Mouse (Mus musculus) gastrocnemius, adult 2 months (tissue): ENCODE data around the gene Sdhd. TPM values are rescaled to one million over a fixed set of nuclear protein-coding genes. Genes with fewer than 3 reads are reported as not detected.
"Not testable (repeated sequence)": the region's sequence is repeated elsewhere in the genome, so short reads cannot be mapped to it uniquely, and the experiment has no call there.

ENCODE experiments used
- DNase-seq: peaks from one replicate; pipeline ENCODE4 v3.0.0; 2022
- H3K27ac ChIP-seq: fragments of 200-600 bp; 2 replicates; pipeline ENCODE4 v1.8.1; 2022; ENCODE audit warnings: mild to moderate bottlenecking
- H3K4me3 ChIP-seq: fragments of 200-600 bp; 2 replicates; pipeline ENCODE4 v1.8.1; 2022; ENCODE audit warnings: mild to moderate bottlenecking, moderate library complexity
- CTCF ChIP-seq: fragments of 200-600 bp; IDR thresholded peaks from 2 replicates; pipeline ENCODE4 v1.8.1; 2022; ENCODE audit warnings: antibody characterized with exemption, mild to moderate bottlenecking, moderate library complexity
- intact Hi-C: fragments of 180-260 bp; cut with DNase I; formaldehyde crosslinking; loops from one replicate; pipeline ENCODE4 v1.15.1; 2025
- long read RNA-seq, 2 experiments: library from polyadenylated mRNA; stranded (forward); transcript quantifications; one replicate each; pipeline ENCODE4 v2.0.0; 2021
- total RNA-seq, 2 experiments: library from RNA; stranded (reverse); gene quantifications; 2 replicates each; pipeline ENCODE4 v1.2.3; 2021

Sdhd gene
- total RNA-seq = 100 to 1,000 TPM; 269 to 419 TPM
- long read RNA-seq, experiment 1, transcript Sdhd-201 (4 exons, 1,231 nt) = major isoform, 373 of 448 reads
- long read RNA-seq, experiment 1, partial matches to known transcripts = 70 of 448 reads
- long read RNA-seq, experiment 1, other reads (novel, unspliced or antisense) = 5 of 448 reads
- long read RNA-seq, experiment 2, transcript Sdhd-201 (4 exons, 1,231 nt) = major isoform, 391 of 481 reads
- long read RNA-seq, experiment 2, partial matches to known transcripts = 86 of 481 reads
- long read RNA-seq, experiment 2, other reads (novel, unspliced or antisense) = 4 of 481 reads

GRCm38 (mm10) chr9:50603189-50603997 is at the start of gene Sdhd, which contains the start of gene Timm8b:
TSS of gene Sdhd (minus strand) at chr9:50603812.
TSS of gene Timm8b (plus strand) at chr9:50603910.
- DNase-seq = peak; percentile 95
- no peak for TF ChIP-seq CTCF
- H3K4me3 ChIP-seq = peak within 1 kb of the TSS; percentile 77
- intact Hi-C loops = no loop called here
- peak within 1 kb of the TSS; percentile 98 for H3K27ac ChIP-seq

DNA sequence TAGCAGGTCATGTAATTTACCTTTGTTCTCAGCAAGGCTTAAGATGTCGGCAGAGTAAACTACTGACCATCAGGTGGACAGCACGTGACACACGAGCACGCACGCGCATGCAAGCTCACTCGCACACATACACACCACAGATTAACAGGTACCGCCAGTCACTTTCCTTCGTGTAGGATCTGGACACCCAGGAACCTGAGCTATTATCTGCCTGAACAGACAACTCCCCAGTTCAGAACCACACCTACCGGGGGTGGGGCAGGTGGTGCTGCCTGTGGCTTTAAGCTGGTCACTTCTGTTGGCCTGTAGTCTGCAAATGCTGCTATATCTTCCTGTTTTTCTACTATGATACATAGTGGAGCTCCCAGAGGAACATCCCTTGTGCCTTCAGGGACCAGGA is 46.9 kb upstream of the Sdhd start:
- TF ChIP-seq CTCF = no peak
- intact Hi-C loops = no loop called here
- no peak for DNase-seq
- no peak overlapping the region for H3K4me3 ChIP-seq
- H3K27ac ChIP-seq = no peak overlapping the region

GRCm38 (mm10) chr9:50646826-50647370 is 43.3 kb upstream of the Sdhd start:
- no peak for TF ChIP-seq CTCF
- peak; percentile 59 for DNase-seq
- H3K27ac ChIP-seq = peak overlapping the region; percentile 53; the same call in 1 of the 2 replicates
- intact Hi-C loops = no loop called here
- H3K4me3 ChIP-seq = no peak overlapping the region

DNA sequence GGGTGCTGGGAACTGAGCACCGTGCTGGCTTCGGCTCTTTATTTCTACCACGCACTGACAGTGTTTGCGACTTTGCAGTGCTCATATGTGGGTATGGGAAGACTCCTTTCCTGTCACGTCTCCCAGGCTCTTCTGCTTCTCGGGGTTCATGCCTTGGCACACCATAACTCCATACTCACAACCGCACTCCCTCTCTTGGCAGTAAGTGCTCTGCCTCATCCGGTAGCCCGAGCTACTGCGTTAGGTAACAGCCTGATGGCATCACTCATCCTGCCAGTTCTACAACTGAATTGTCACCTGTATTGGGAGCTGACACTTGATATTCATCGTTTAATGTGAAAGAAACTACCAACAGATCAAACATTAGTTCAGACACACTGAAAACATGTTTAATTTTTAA is 30.7 kb upstream of the Sdhd start:
- intact Hi-C loops = no loop called here
- DNase-seq = no peak
- no peak for TF ChIP-seq CTCF
- H3K4me3 ChIP-seq = no peak overlapping the region
- no peak overlapping the region for H3K27ac ChIP-seq

DNA sequence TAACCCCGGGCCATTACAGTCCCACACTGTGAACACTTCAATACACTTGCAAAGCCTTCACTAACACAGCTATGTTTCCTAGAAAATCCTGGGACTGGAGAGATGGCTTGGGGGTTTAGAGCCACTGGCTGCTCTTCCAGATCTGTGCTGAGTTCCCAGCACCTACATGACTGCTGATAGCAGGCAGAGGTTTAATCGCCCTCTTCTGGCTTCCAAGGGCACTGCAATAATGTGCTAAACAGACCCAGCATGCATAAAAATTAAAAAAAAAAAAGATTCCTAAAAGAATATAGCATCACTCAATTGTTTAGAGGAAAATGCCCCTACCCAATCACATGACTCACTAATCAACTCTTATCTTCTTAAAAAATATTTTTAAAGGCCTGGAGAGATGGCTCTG is 29.4 kb upstream of the Sdhd start:
- no peak overlapping the region for H3K27ac ChIP-seq
- intact Hi-C loops = no loop called here
- TF ChIP-seq CTCF = peak; percentile 44
- DNase-seq = no peak
- no peak overlapping the region for H3K4me3 ChIP-seq

GRCm38 (mm10) chr9:50632016-50632688 is 28.5 kb upstream of the Sdhd start:
- Histone ChIP-seq H3K27ac (no peak overlapping the region), H3K4me3 (no peak overlapping the region)
- no peak for DNase-seq
- intact Hi-C loops = loop anchor here (1.0 kb wide), 1 partner anchor 8 kb away; no protein-coding TSS in a partner anchor
- TF ChIP-seq CTCF = peak; percentile 11; the same call in 1 of the 2 replicates

GRCm38 (mm10) chr9:50630903-50631302 is 27.3 kb upstream of the Sdhd start:
- H3K4me3 ChIP-seq, intact Hi-C loops: not testable (repeated sequence)

DNA sequence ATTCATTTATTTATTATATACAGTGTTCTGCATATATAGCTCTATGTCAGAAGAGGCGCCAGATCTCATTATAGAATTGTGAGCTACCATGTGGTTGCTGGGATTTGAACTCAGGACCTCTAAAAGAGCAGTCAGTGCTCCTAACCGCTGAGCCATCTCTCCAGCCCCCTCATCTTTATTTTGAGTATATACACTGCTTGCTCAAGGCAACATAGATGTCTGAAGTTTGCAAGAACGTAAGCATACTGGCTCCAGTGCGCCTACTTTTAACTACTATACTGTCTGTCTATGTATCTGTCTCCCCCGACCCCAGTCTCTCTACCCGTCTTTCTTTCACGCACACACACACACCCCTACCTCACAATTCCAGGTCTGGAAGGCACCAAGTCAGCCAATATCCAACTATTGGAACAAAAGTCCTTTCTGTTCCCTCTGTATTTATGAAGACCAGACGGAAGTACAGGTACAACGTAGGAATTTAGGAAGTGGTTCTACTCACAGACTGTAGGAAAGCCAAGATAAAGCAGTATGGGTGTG is 14.2 kb upstream of the Sdhd start:
- H3K4me3 ChIP-seq = peak overlapping the region; percentile 98
- intact Hi-C loops = loop anchor here (5.0 kb wide), 1 partner anchor 39 kb away; the partner anchor contains the start of gene Dlat
- H3K27ac ChIP-seq = peak overlapping the region; percentile 94
- TF ChIP-seq CTCF = no peak
- DNase-seq = no peak

More at GRCm38 (mm10) chr9:50630903-50631302, 27.3 kb upstream of the Sdhd start:
- H3K27ac ChIP-seq, DNase-seq: not testable (repeated sequence)

GRCm38 (mm10) chr9:50616766-50617603 is 13.4 kb upstream of the Sdhd start, which contains the start of the genes Pih1d2 and Nkapd1:
TSS of gene Pih1d2 (plus strand) at chr9:50617321.
TSS of gene Nkapd1 (minus strand) at chr9:50617464.
- H3K27ac ChIP-seq = peak within 1 kb of the TSS; percentile 94
- intact Hi-C loops = loop anchor here (5.0 kb wide), 1 partner anchor 40 kb away; the partner anchor contains the start of gene Dlat
- peak; percentile 88 for DNase-seq
- H3K4me3 ChIP-seq = peak within 1 kb of the TSS; percentile 98
- TF ChIP-seq CTCF = peak; percentile 30

GRCm38 (mm10) chr9:50616161-50616560 is 12.5 kb upstream of the Sdhd start:
- no peak for TF ChIP-seq CTCF
- intact Hi-C loops = loop anchor here (5.0 kb wide), 1 partner anchor 41 kb away; the partner anchor contains the start of gene Dlat
- peak overlapping the region; percentile 98 for H3K4me3 ChIP-seq
- H3K27ac ChIP-seq = peak overlapping the region; percentile 94
- DNase-seq = no peak

DNA sequence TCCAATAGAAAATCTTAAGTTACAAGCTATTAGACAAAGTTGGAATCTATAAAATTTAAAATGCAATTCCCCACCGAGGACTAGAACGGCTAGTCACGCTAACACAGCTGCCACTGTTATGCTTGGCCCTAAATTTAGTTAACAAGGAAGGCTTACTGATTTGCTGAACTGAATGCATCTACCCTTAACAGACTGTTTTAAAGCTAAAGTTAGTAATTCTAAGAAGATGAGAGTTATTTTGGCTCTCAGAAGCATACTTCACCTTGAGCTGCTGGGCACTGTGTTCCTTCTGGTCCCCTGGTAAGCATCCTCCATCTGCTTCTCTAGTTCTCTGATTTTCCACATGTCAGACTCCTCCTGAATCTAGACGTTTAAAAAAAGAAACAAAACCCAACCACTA is 8.5 kb upstream of the Sdhd start:
- DNase-seq = no peak
- Histone ChIP-seq H3K27ac (no peak overlapping the region), H3K4me3 (no peak overlapping the region)
- intact Hi-C loops = no loop called here
- TF ChIP-seq CTCF = no peak
